9 mouse cellular contexts compared by ENCODE assay signal in genomic region chr16:21643621-21644041, GRCm38 (mm10). TPM values are rescaled to one million over a fixed set of nuclear protein-coding genes. Genes with fewer than 3 reads are reported as not detected.
DNase-seq lines count a peak whose midpoint lies in the region; ATAC-seq lines count a peak whose summit lies in the region.
"Had no signal": no experiment of that assay in that cellular context is flagged by ENCODE, and none has a peak within 500 bp of the region (broad histone marks: within the 10 kb centered on the region; RNA-seq: fewer than 3 reads in every experiment).

No protein-coding gene starts in this region.

- H3K4me3 ChIP-seq in heart, embryonic 11.5 days (ENCODE audit: low read depth, low read length) = no peak overlapping the region
- H3K4me3 ChIP-seq in liver, embryonic 13.5 days (replicated peaks) = 0 out of 2 replicates have a peak overlapping the region, but pooled peaks have one; percentile 8

- H3K36me3 ChIP-seq in heart, embryonic 11.5 days (ENCODE audit: control insufficient read depth, insufficient read depth, low read length) = no peaks in the 10 kb centered on the region
- no peaks in the 10 kb centered on the region for H3K36me3 ChIP-seq in liver, embryonic 13.5 days

- no peak overlapping the region for H3K9ac ChIP-seq in heart, embryonic 11.5 days (ENCODE audit: low read depth, low read length)
- no peak overlapping the region for H3K9ac ChIP-seq in liver, embryonic 13.5 days

- H3K4me1 ChIP-seq in heart, embryonic 11.5 days (ENCODE audit: control insufficient read depth, insufficient read depth, low read length) = peaks cover 32% of the 10 kb centered on the region
- peaks cover 34% of the 10 kb centered on the region for H3K4me1 ChIP-seq in liver, embryonic 13.5 days (replicated peaks)

- no peaks in the 10 kb centered on the region for H3K9me3 ChIP-seq in heart, embryonic 11.5 days (replicated peaks; ENCODE audit: control insufficient read depth, low read length)
- no peaks in the 10 kb centered on the region for H3K9me3 ChIP-seq in liver, embryonic 13.5 days (replicated peaks)

- peak; percentile 13 for DNase-seq in gastrocnemius, postnatal 25 days
- no peak for DNase-seq in gastrocnemius, postnatal 10 days
- DNase-seq in adipocyte (ENCODE audit: low spot score) = peak; percentile 16
- no peak for DNase-seq in liver, embryonic 13.5 days
- DNase-seq in urinary bladder, postnatal 10 days (ENCODE audit: low spot score) = no peak
- no peak for DNase-seq in thymus, adult 18-20 months
- no peak for DNase-seq in adrenal gland, postnatal 10 days
- DNase-seq: cerebellum, adult 18-20 months had no signal

- peak overlapping the region; percentile 68; the same call in 1 of the 2 replicates for H3K27ac ChIP-seq in heart, embryonic 11.5 days (ENCODE audit: low read depth, low read length)
- H3K27ac ChIP-seq in liver, embryonic 13.5 days = peak overlapping the region; percentile 79

- no peak overlapping the region for H3K4me2 ChIP-seq in heart, embryonic 11.5 days
- H3K4me2 ChIP-seq in liver, embryonic 13.5 days = peak overlapping the region; percentile 35; the same call in 1 of the 2 replicates

- no peaks in the 10 kb centered on the region for H3K27me3 ChIP-seq in heart, embryonic 11.5 days (ENCODE audit: control insufficient read depth, insufficient read depth, low read length)
- H3K27me3 ChIP-seq in liver, embryonic 13.5 days = no peaks in the 10 kb centered on the region

- no peak for ATAC-seq in heart, embryonic 11.5 days (replicated peaks; ENCODE audit: insufficient number of reproducible peaks, low FRiP score, low TSS enrichment)
- ATAC-seq in liver, embryonic 13.5 days (ENCODE audit: low read depth) = no peak

- WGBS in heart, embryonic 11.5 days (ENCODE audit: insufficient replicate concordance) = 72% methylated on average over 2 of the region's 2 CpGs
- WGBS in liver, embryonic 13.5 days (ENCODE audit: insufficient replicate concordance) = 56% methylated on average over 2 of the region's 2 CpGs

RNA-seq across cellular contexts. Expression of gene 2510009E07Rik, which starts 50.8 kb away (rescaled TPM):
- total RNA-seq in gastrocnemius, postnatal 25 days (2021) = 10 to 100 TPM; 23.3 to 25.0 TPM
- 10 to 100 TPM; 27.5 to 34.9 TPM for total RNA-seq in gastrocnemius, postnatal 10 days (2021)
- polyA plus RNA-seq in heart, embryonic 11.5 days (2014; fragmentation: Nextera tagmentation; extraction: Ambion mirVana) = 15.7 and 19.7 TPM in 2 replicates
- 2.6 and 3.7 TPM in 2 replicates for polyA plus RNA-seq in liver, embryonic 13.5 days (2015; fragmentation: Nextera tagmentation; extraction: Ambion mirVana)
- total RNA-seq in adrenal gland, postnatal 10 days (2021) = 10 to 100 TPM; 16.6 to 22.2 TPM

Comparison
In these comparisons a context has a peak if more than half of its experiments do, and no peak if none do; other contexts are left out.
1. DNase-seq: peak in gastrocnemius, postnatal 25 days (single experiment) and adipocyte (single experiment); none in gastrocnemius, postnatal 10 days (single experiment), liver, embryonic 13.5 days (single experiment), urinary bladder, postnatal 10 days (single experiment), thymus, adult 18-20 months (0 of 2) and adrenal gland, postnatal 10 days (single experiment).